Mouse (Mus musculus) Patski (cell line): ENCODE measurements around the gene Nhlrc4. TPM values are rescaled to one million over a fixed set of nuclear protein-coding genes. Genes with fewer than 3 reads are reported as not detected.

Experiments
- ATAC-seq: fragments of 100-300 bp; one replicate; pipeline ENCODE4 v1.8.0; 2021
- CTCF ChIA-PET: fragments of 350-600 bp; sonication (Branson Sonifier 250); formaldehyde crosslinking; loops from one replicate; lab custom pipeline; 2022; ENCODE audit warnings: inconsistent platforms; lab: Charles Lee
- POLR2A ChIA-PET: fragments of 350-600 bp; sonication (Branson Sonifier 250); formaldehyde crosslinking; loops from one replicate; lab custom pipeline; 2022; ENCODE audit warnings: antibody characterized with exemption, inconsistent platforms; lab: Charles Lee
- DNase-seq: peaks from one replicate; pipeline ENCODE4 v3.0.0-alpha.2; 2011; ENCODE audit warnings: low read depth, low spot score
- H3K27me3 ChIP-seq: fragments of 371-371 bp; one replicate; pipeline ENCODE4 v1.5.1; 2021
- CTCF ChIP-seq: fragments of 100-300 bp; IDR thresholded peaks from one replicate; pipeline ENCODE4 v1.5.1; 2021
- in situ Hi-C: fragments of 300-500 bp; cut with MboI; formaldehyde crosslinking; loops from 3 replicates; pipeline ENCODE4 v1.11.1; 2018; ENCODE audit warnings: low pct_unique_long_range_greater_than_20kb, mixed read lengths
- polyA plus RNA-seq: library from polyadenylated mRNA; unstranded; gene quantifications from one replicate; pipeline ENCODE4 v1.2.3, GENCODE M21; 2021

Nhlrc4 gene
- polyA plus RNA-seq, 1 experiment from 2014 or later = 0.05 TPM

GRCm38 (mm10) chr17:25934526-25934925, 10.2 kb downstream of the Nhlrc4 start:
- CTCF ChIA-PET = interaction anchor here (1.3 kb wide), 1 partner anchor 12 kb away, joined by 3 read pairs; no protein-coding TSS in a partner anchor
- no peaks in the 10 kb centered on the region for H3K27me3 ChIP-seq
- DNase-seq (no peak), ATAC-seq (no peak)
- in situ Hi-C loops = no loop called here
- no peak for TF ChIP-seq CTCF
- POLR2A ChIA-PET = no interaction called here

GRCm38 (mm10) chr17:25925348-25925747, 19.4 kb downstream of the Nhlrc4 start:
- TF ChIP-seq CTCF = no peak
- no peak for ATAC-seq
- ChIA-PET CTCF (interaction anchor here (1.2 to 1.6 kb wide), 5 partner anchors 29 to 86 kb away, joined by 3 to 6 read pairs (median 3); partner anchors contain the start of gene Capn15), POLR2A (no interaction called here)
- DNase-seq = no peak
- H3K27me3 ChIP-seq = no peaks in the 10 kb centered on the region
- in situ Hi-C loops = no loop called here

- TF ChIP-seq CTCF = no peak
- ATAC-seq = no peak
- DNase-seq = no peak
- POLR2A ChIA-PET = interaction anchor here (1.0 kb wide), 1 partner anchor 33 kb away, joined by 3 read pairs; no protein-coding TSS in a partner anchor
- in situ Hi-C loops = no loop called here
- H3K27me3 ChIP-seq = no peaks in the 10 kb centered on the region
- CTCF ChIA-PET = interaction anchor here (0.7 to 2.4 kb wide), 3 partner anchors 12 to 28 kb away, joined by 3 to 7 read pairs (median 4); no protein-coding TSS in a partner anchor
Measured at GRCm38 (mm10) chr17:25922120-25922519, 22.6 kb downstream of the Nhlrc4 start.

- in situ Hi-C loops = no loop called here
- ChIA-PET CTCF (interaction anchor here (0.8 to 2.4 kb wide), 2 partner anchors 22 to 26 kb away, joined by 3 to 7 read pairs; no protein-coding TSS in a partner anchor), POLR2A (interaction anchor here (1.1 to 1.2 kb wide), 3 partner anchors 20 to 26 kb away, joined by 3 to 5 read pairs (median 4); no protein-coding TSS in a partner anchor)
- DNase-seq (peak; percentile 100), ATAC-seq (peak; percentile 96)
- TF ChIP-seq CTCF = no peak
- H3K27me3 ChIP-seq = no peaks in the 10 kb centered on the region
Measured at GRCm38 (mm10) chr17:25919786-25920642, 24.7 kb downstream of the Nhlrc4 start.

GRCm38 (mm10) chr17:25919144-25919785, 25.5 kb downstream of the Nhlrc4 start, which contains the start of gene Rab40c:
TSS of gene Rab40c (minus strand) at chr17:25919727.
- ATAC-seq = no peak
- CTCF ChIA-PET = interaction anchor here (1.2 kb wide), 1 partner anchor 11 kb away, joined by 3 read pairs; no protein-coding TSS in a partner anchor

GRCm38 (mm10) chr17:25918037-25918750, 26.6 kb downstream of the Nhlrc4 start:
- POLR2A ChIA-PET = interaction anchor here (0.7 to 1.3 kb wide), 4 partner anchors 23 to 44 kb away, joined by 3 to 4 read pairs (median 4); partner anchors contain the start of gene Mettl26
- no peak for DNase-seq

More at GRCm38 (mm10) chr17:25919144-25919785, 25.5 kb downstream of the Nhlrc4 start, which contains the start of gene Rab40c:
- no peaks in the 10 kb centered on the region for H3K27me3 ChIP-seq
- POLR2A ChIA-PET = interaction anchor here (0.6 to 1.2 kb wide), 4 partner anchors 21 to 98 kb away, joined by 3 to 4 read pairs (median 3); no protein-coding TSS in a partner anchor
- no peak for TF ChIP-seq CTCF
- DNase-seq = no peak
- in situ Hi-C loops = no loop called here

GRCm38 (mm10) chr17:25916931-25917647, 27.7 kb downstream of the Nhlrc4 start:
- no peak for DNase-seq
- POLR2A ChIA-PET = interaction anchor here (0.7 to 1.3 kb wide), 2 partner anchors 33 to 43 kb away, joined by 4 read pairs; partner anchors contain the start of gene Mettl26

More at GRCm38 (mm10) chr17:25918037-25918750, 26.6 kb downstream of the Nhlrc4 start:
- ATAC-seq = no peak
- TF ChIP-seq CTCF = no peak
- CTCF ChIA-PET = interaction anchor here (1.2 kb wide), 2 partner anchors 10 to 37 kb away, joined by 3 to 4 read pairs; no protein-coding TSS in a partner anchor
- H3K27me3 ChIP-seq = no peaks in the 10 kb centered on the region
- in situ Hi-C loops = no loop called here

GRCm38 (mm10) chr17:25914295-25914694, 30.5 kb downstream of the Nhlrc4 start:
- ChIA-PET POLR2A (no interaction called here), CTCF (no interaction called here)
- ATAC-seq (no peak), DNase-seq (no peak)
- in situ Hi-C loops = no loop called here
- no peaks in the 10 kb centered on the region for H3K27me3 ChIP-seq
- TF ChIP-seq CTCF = no peak

More at GRCm38 (mm10) chr17:25916931-25917647, 27.7 kb downstream of the Nhlrc4 start:
- H3K27me3 ChIP-seq = no peaks in the 10 kb centered on the region
- TF ChIP-seq CTCF = no peak
- CTCF ChIA-PET = interaction anchor here (1.2 kb wide), 1 partner anchor 36 kb away, joined by 4 read pairs; no protein-coding TSS in a partner anchor
- no peak for ATAC-seq
- in situ Hi-C loops = no loop called here

- in situ Hi-C loops = no loop called here
- ChIA-PET POLR2A (no interaction called here), CTCF (no interaction called here)
- no peak for DNase-seq
- no peak for TF ChIP-seq CTCF
- H3K27me3 ChIP-seq = no peaks in the 10 kb centered on the region
- no peak for ATAC-seq
Measured at GRCm38 (mm10) chr17:25913877-25914275, 30.9 kb downstream of the Nhlrc4 start.
